Mouse (Mus musculus) kidney, postnatal 4 days (tissue): Measurements from ENCODE around the gene Chmp6.

Source experiments
- DNase-seq, 2 experiments: peaks; one replicate each; pipeline ENCODE4 v3.0.0; 2021; ENCODE audit warnings: mixed read lengths in 2 of 2

Gene Chmp6

GRCm38 (mm10) chr11:119913291-119913934, at the start of gene Chmp6:
Gene Chmp6, plus strand, starts transcription at chr11:119913441.
- peak; percentile 93 to 96 for DNase-seq

GRCm38 (mm10) chr11:119866837-119867236, 46.4 kb upstream of the Chmp6 start:
- DNase-seq = no peak

GRCm38 (mm10) chr11:119868138-119868537, 45.1 kb upstream of the Chmp6 start:
- peak in 1 of 2 experiments; percentile 10 for DNase-seq

- no peak for DNase-seq
Observed at GRCm38 (mm10) chr11:119868556-119868955, 44.7 kb upstream of the Chmp6 start.

- no peak for DNase-seq
Observed at GRCm38 (mm10) chr11:119871141-119871540, 42.1 kb upstream of the Chmp6 start.

GRCm38 (mm10) chr11:119873643-119874042, 39.6 kb upstream of the Chmp6 start:
- DNase-seq = no peak

- DNase-seq = no peak
Observed at GRCm38 (mm10) chr11:119874841-119875240, 38.4 kb upstream of the Chmp6 start.

GRCm38 (mm10) chr11:119875685-119876084, 37.6 kb upstream of the Chmp6 start:
- DNase-seq = no peak

GRCm38 (mm10) chr11:119877124-119877523, 36.1 kb upstream of the Chmp6 start:
- DNase-seq = no peak

- no peak for DNase-seq
Observed at GRCm38 (mm10) chr11:119879573-119879972, 33.7 kb upstream of the Chmp6 start.

- DNase-seq = no peak
Observed at GRCm38 (mm10) chr11:119883646-119884045, 29.6 kb upstream of the Chmp6 start.

- DNase-seq = no peak
Observed at GRCm38 (mm10) chr11:119889966-119890365, 23.3 kb upstream of the Chmp6 start.

- no peak for DNase-seq
Observed at GRCm38 (mm10) chr11:119891601-119892215, 21.5 kb upstream of the Chmp6 start.

GRCm38 (mm10) chr11:119893667-119894236, 19.5 kb upstream of the Chmp6 start:
- DNase-seq = no peak

- DNase-seq = no peak
Observed at GRCm38 (mm10) chr11:119894634-119895033, 18.6 kb upstream of the Chmp6 start.

GRCm38 (mm10) chr11:119897041-119897440, 16.2 kb upstream of the Chmp6 start:
- no peak for DNase-seq

GRCm38 (mm10) chr11:119898976-119899375, 14.3 kb upstream of the Chmp6 start:
- DNase-seq = no peak

- DNase-seq = no peak
Observed at GRCm38 (mm10) chr11:119901174-119901573, 12.1 kb upstream of the Chmp6 start.

GRCm38 (mm10) chr11:119902891-119903290, 10.3 kb upstream of the Chmp6 start:
- no peak for DNase-seq

GRCm38 (mm10) chr11:119904621-119905286, 8.5 kb upstream of the Chmp6 start:
- peak; percentile 79 to 83 for DNase-seq

GRCm38 (mm10) chr11:119905794-119906193, 7.4 kb upstream of the Chmp6 start:
- DNase-seq = no peak

GRCm38 (mm10) chr11:119907006-119907650, 6.1 kb upstream of the Chmp6 start:
- DNase-seq = no peak

- no peak for DNase-seq
Observed at GRCm38 (mm10) chr11:119907711-119908110, 5.5 kb upstream of the Chmp6 start.
